Mouse (Mus musculus) forebrain, embryonic 12.5 days (tissue): ENCODE measurements around the gene Golt1b. TPM values are rescaled to one million over a fixed set of nuclear protein-coding genes. Genes with fewer than 3 reads are reported as not detected.

Source experiments
- ATAC-seq: fragments of 200-750 bp; cut with Nextera tagmentation; 2 replicates; pipeline ENCODE4 v1.8.0; 2017; ENCODE audit warnings: moderate TSS enrichment; ENCODE audit not compliant: low FRiP score
- H3K27ac ChIP-seq: fragments of 300-500 bp; sonication (generic); 2 replicates; pipeline ENCODE4 v1.5.1; 2016; ENCODE audit warnings: mild to moderate bottlenecking
- H3K27me3 ChIP-seq: fragments of 300-500 bp; sonication (generic); 2 replicates; pipeline ENCODE4 v1.6.1; 2016; ENCODE audit warnings: mild to moderate bottlenecking
- H3K36me3 ChIP-seq: fragments of 300-500 bp; sonication (generic); replicated peaks from 2 replicates; pipeline ENCODE4 v1.6.1; 2016; ENCODE audit warnings: mild to moderate bottlenecking
- H3K4me1 ChIP-seq: fragments of 300-500 bp; sonication (generic); 2 replicates; pipeline ENCODE4 v1.6.1; 2016
- H3K4me2 ChIP-seq: fragments of 300-500 bp; sonication (generic); 2 replicates; pipeline ENCODE4 v1.6.1; 2016; ENCODE audit warnings: mild to moderate bottlenecking, moderate library complexity
- H3K4me3 ChIP-seq: fragments of 300-500 bp; sonication (generic); replicated peaks from 2 replicates; pipeline ENCODE4 v1.5.1; 2016; ENCODE audit warnings: mild to moderate bottlenecking
- H3K9ac ChIP-seq: fragments of 300-500 bp; sonication (generic); 2 replicates; pipeline ENCODE4 v1.6.1; 2016; ENCODE audit warnings: mild to moderate bottlenecking
- H3K9me3 ChIP-seq: fragments of 300-500 bp; sonication (generic); 2 replicates; pipeline ENCODE4 v1.6.1; 2016
- WGBS: fragments of 180-500 bp; shearing (Covaris S2); methylation state at CpG from one replicate; pipeline ENCODE4 v1.1.7; 2016; 5-methylcytosine and 5-hydroxymethylcytosine counted together
- polyA plus RNA-seq: library from polyadenylated mRNA; unstranded; fragments of >200 nt; fragmentation: Nextera tagmentation; extraction: Ambion mirVana; gene quantifications from 2 replicates; pipeline ENCODE4 v1.2.1, GENCODE M21; 2016

Gene Golt1b
- polyA plus RNA-seq, 1 experiment from 2014 or later, result 95.5 TPM

DNA sequence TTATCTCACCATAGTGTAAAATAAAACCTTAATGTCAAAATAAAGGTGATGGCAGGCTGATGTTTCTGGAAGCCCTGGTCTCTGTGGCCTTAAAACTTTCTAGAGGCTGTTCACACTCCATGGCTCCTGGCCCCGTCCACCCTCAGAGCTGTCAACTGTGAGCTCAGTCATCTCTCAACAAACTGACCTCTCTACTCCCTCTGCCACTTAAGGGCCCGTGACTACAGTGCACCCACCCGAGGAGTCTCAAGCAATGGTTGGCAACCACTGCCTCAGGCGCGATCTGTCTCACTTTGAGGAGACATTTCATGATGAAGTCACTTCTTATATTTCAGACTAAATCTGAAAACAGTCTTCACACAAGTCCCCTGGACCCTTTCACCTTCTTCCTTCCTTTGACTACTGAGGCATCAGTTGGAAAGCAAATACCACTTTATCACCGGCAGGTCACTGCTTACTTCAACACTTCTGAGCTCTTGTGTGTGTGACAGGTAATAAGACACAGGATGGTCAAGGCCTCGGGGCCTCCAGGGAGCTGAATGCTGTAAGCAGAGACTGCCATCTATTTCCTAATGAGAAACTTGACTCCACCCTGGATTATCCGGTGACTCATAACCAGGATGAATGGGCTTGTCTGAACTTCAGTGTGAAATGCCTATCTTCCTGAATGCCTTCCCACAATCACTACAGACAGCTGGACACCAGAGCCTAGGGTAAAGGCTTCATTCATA lies 21.1 kb upstream of the Golt1b start:
- Histone ChIP-seq H3K9ac (no peak overlapping the region), H3K36me3 (peaks cover 65% of the 10 kb centered on the region), H3K4me3 (no peak overlapping the region), H3K27me3 (no peaks in the 10 kb centered on the region), H3K4me1 (no peaks in the 10 kb centered on the region), H3K4me2 (no peak overlapping the region), H3K9me3 (no peaks in the 10 kb centered on the region), H3K27ac (no peak overlapping the region)
- WGBS, result 90% methylated on average over 8 of the region's 8 CpGs
- no peak for ATAC-seq

DNA sequence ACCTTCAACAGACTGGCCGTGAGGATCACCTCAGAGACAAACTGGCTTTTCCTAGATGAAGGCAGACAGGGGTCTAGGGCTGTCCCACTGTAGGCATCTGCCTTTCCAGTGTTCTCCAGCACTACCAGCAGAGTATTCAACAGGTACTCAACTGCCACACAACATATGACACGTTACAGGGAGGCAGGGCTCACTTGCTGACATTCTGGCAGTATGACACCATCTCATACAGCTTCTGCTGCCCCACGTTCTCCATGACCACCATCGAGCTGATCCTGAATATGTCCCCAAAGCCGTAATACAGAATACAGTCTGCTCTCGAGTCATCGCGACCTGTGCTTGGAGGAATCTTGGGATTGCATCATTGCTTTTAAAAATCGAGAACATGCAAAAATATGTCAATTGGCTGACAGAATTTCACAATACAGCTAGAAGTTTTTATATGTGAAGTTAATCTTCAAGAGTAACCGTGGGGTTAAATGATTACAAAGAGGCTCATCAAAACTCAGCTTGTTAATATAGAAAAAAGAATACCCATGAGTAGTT lies 20.5 kb upstream of the Golt1b start:
- no peaks in the 10 kb centered on the region for H3K27me3 ChIP-seq
- peaks cover 65% of the 10 kb centered on the region for H3K36me3 ChIP-seq
- no peak overlapping the region for H3K9ac ChIP-seq
- no peaks in the 10 kb centered on the region for H3K9me3 ChIP-seq
- 91% methylated on average over 10 of the region's 10 CpGs for WGBS
- no peak overlapping the region for H3K4me3 ChIP-seq
- no peak overlapping the region for H3K4me2 ChIP-seq
- ATAC-seq, result no peak
- H3K27ac ChIP-seq, result no peak overlapping the region
- H3K4me1 ChIP-seq, result no peaks in the 10 kb centered on the region

DNA sequence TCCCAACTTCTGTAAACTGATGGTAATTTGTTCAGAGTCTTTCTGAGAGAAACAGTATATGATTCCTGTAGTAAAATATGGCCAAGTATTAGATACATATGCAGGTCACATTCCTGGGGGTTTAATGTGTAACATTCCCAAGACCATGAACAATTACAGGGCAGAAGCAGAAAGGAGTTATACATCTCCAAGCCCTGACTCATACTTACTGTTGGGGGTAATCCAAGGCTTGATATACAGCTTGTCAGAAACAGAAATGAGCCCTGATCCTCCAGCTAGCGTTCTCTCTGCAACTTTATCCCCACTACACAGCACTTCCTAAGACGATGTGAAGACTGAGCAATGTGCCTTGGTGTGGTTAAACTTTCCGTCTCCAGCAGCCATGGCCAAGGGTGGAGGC lies 19.5 kb upstream of the Golt1b start:
- H3K27me3 ChIP-seq, result no peaks in the 10 kb centered on the region
- H3K4me3 ChIP-seq, result no peak overlapping the region
- H3K36me3 ChIP-seq, result peaks cover 67% of the 10 kb centered on the region
- no peaks in the 10 kb centered on the region for H3K9me3 ChIP-seq
- H3K4me2 ChIP-seq, result no peak overlapping the region
- ATAC-seq, result no peak
- no peaks in the 10 kb centered on the region for H3K4me1 ChIP-seq
- H3K9ac ChIP-seq, result no peak overlapping the region
- 96% methylated on average over 3 of the region's 3 CpGs for WGBS
- H3K27ac ChIP-seq, result no peak overlapping the region

- no peak overlapping the region for H3K4me2 ChIP-seq
- H3K36me3 ChIP-seq, result peaks cover 68% of the 10 kb centered on the region
- no peak for ATAC-seq
- H3K4me1 ChIP-seq, result no peaks in the 10 kb centered on the region
- no peaks in the 10 kb centered on the region for H3K9me3 ChIP-seq
- H3K27me3 ChIP-seq, result no peaks in the 10 kb centered on the region
- 91% methylated on average over 3 of the region's 3 CpGs for WGBS
- no peak overlapping the region for H3K4me3 ChIP-seq
- no peak overlapping the region for H3K27ac ChIP-seq
- H3K9ac ChIP-seq, result no peak overlapping the region
Observed at GRCm38 (mm10) chr6:142369568-142369967, 17.5 kb upstream of the Golt1b start.

GRCm38 (mm10) chr6:142377081-142377480 lies 9.9 kb upstream of the Golt1b start:
- ATAC-seq, result no peak
- Histone ChIP-seq H3K4me1 (no peaks in the 10 kb centered on the region), H3K36me3 (peaks cover 43% of the 10 kb centered on the region), H3K27ac (no peak overlapping the region), H3K4me3 (no peak overlapping the region), H3K9ac (no peak overlapping the region), H3K9me3 (no peaks in the 10 kb centered on the region), H3K4me2 (no peak overlapping the region), H3K27me3 (no peaks in the 10 kb centered on the region)
- WGBS, result 94% methylated on average over 1 of the region's 1 CpGs

- Histone ChIP-seq H3K36me3 (peaks cover 29% of the 10 kb centered on the region), H3K27me3 (no peaks in the 10 kb centered on the region), H3K4me2 (no peak overlapping the region), H3K4me1 (no peaks in the 10 kb centered on the region), H3K9me3 (no peaks in the 10 kb centered on the region), H3K4me3 (no peak overlapping the region), H3K27ac (no peak overlapping the region), H3K9ac (no peak overlapping the region)
- 93% methylated on average over 8 of the region's 8 CpGs for whole genome bisulfite sequencing
- no peak for ATAC-seq
Observed at GRCm38 (mm10) chr6:142378576-142379330, 8.3 kb upstream of the Golt1b start.

DNA sequence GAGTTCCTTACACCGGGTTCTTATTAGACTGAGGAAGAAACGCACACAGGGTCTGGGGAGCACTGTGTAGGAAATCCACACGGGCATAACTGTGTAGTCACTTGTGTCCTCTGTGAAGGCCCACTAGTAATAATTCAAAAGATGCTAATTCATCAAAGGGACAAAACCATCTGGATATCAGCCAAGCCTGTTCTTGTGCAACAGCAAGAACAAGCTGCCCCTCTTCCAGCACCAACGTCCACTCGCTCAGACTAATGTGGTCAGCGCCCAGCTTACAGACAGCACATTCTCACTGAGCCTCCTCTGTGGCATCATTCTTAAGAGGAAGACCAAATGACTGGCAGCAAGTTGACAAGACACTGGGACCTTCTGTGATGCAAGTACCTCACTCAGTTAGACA lies 7.1 kb upstream of the Golt1b start:
- no peaks in the 10 kb centered on the region for H3K27me3 ChIP-seq
- no peak overlapping the region for H3K9ac ChIP-seq
- WGBS, result 94% methylated on average over 6 of the region's 6 CpGs
- H3K9me3 ChIP-seq, result no peaks in the 10 kb centered on the region
- ATAC-seq, result no peak
- peaks cover 17% of the 10 kb centered on the region for H3K36me3 ChIP-seq
- H3K4me1 ChIP-seq, result no peaks in the 10 kb centered on the region
- H3K27ac ChIP-seq, result no peak overlapping the region
- H3K4me3 ChIP-seq, result no peak overlapping the region
- no peak overlapping the region for H3K4me2 ChIP-seq

- Histone ChIP-seq H3K4me2 (no peak overlapping the region), H3K36me3 (peaks cover 1% of the 10 kb centered on the region), H3K4me3 (no peak overlapping the region), H3K27ac (no peak overlapping the region), H3K27me3 (no peaks in the 10 kb centered on the region), H3K9me3 (no peaks in the 10 kb centered on the region), H3K4me1 (peaks cover 3% of the 10 kb centered on the region), H3K9ac (no peak overlapping the region)
- ATAC-seq, result no peak
- WGBS, result 90% methylated on average over 7 of the region's 7 CpGs
Observed at GRCm38 (mm10) chr6:142381615-142382014, 5.4 kb upstream of the Golt1b start.

DNA sequence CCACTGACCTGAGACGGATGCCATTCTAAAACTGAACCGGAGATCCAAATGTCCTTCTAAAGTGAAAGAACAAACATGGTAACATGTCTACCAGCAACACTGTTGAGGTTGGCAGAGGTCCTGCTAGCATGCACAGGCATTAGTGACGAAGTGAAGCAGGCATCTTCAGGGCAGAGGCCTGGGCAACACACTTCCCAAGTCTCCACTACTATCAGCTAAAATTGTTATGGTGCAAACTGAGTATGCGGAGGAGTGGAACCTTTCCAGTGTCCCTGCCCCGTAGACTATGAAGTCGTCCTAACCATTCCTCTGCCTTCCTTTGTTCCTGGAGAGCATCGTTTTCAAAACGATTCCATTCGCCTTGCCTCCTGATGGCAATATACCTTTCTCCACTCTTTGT lies 2.5 kb upstream of the Golt1b start:
- Histone ChIP-seq H3K4me2 (no peak overlapping the region), H3K27ac (no peak overlapping the region), H3K4me1 (peaks cover 17% of the 10 kb centered on the region), H3K27me3 (no peaks in the 10 kb centered on the region), H3K9me3 (no peaks in the 10 kb centered on the region), H3K36me3 (no peaks in the 10 kb centered on the region), H3K4me3 (no peak overlapping the region), H3K9ac (no peak overlapping the region)
- ATAC-seq, result no peak
- WGBS, result 93% methylated on average over 9 of the region's 9 CpGs

GRCm38 (mm10) chr6:142386285-142387010 lies 573 bp upstream of the Golt1b start:
- Histone ChIP-seq H3K9ac (peak overlapping the region; percentile 54), H3K4me1 (peaks cover 17% of the 10 kb centered on the region), H3K36me3 (no peaks in the 10 kb centered on the region), H3K4me2 (peak overlapping the region; percentile 69), H3K4me3 (peak overlapping the region; percentile 78), H3K27ac (no peak overlapping the region), H3K9me3 (no peaks in the 10 kb centered on the region), H3K27me3 (no peaks in the 10 kb centered on the region)
- peak; percentile 85 for ATAC-seq
- 6% methylated on average over 31 of the region's 31 CpGs for WGBS

DNA sequence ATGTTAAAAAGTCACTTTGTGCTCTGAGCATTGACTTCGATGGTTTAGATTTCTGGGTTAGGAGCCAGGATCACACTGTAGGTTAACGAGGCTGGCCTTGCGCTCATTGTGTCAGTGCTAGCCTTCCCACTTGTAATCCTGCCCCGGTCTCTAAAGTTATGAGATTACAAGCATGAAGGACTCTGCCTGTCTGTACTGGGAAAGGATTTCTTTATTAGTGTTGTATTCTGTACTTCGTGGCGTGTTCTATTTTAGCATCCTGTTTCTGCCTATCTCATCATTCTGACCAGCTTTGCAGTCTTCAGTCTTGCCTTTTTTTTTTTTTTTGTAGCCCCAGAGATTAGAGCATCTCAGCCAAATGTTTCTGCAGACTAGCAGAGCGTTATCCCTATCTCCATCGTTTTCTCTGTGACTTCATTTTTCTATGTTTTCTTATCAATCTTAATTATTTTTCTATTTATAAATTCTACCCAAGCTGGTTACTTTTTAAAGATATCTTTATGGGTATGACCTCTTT lies 792 bp downstream of the Golt1b start:
- Histone ChIP-seq H3K9me3 (no peaks in the 10 kb centered on the region), H3K4me1 (peaks cover 17% of the 10 kb centered on the region), H3K9ac (peak overlapping the region; percentile 81), H3K27ac (no peak overlapping the region), H3K27me3 (no peaks in the 10 kb centered on the region), H3K4me3 (peak overlapping the region; percentile 78), H3K36me3 (peaks cover 2% of the 10 kb centered on the region; the same call in 1 of the 2 replicates), H3K4me2 (peak overlapping the region; percentile 69)
- no peak for ATAC-seq
- WGBS, result 22% methylated on average over 8 of the region's 8 CpGs

DNA sequence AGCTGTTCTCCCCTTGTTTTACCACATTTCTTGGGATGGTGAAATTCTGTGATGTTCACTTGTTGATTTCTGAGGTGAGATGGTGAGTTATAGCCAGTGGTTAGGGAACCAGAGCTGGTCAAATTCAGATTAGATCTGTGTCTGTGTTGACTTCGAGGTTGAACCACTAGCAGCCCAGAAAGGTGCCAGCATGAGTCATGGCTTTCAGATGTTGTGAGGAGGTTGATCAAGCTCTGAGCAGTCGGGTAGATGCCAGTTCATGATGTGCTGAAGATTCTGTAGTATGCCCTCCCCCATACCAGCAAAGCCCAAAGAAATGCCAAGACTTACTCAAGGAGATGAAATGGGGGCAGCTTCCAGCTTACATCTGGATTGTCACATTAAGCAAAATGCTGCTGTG lies 2.1 kb downstream of the Golt1b start:
- no peaks in the 10 kb centered on the region for H3K9me3 ChIP-seq
- no peaks in the 10 kb centered on the region for H3K27me3 ChIP-seq
- H3K36me3 ChIP-seq, result peaks cover 13% of the 10 kb centered on the region
- peaks cover 17% of the 10 kb centered on the region for H3K4me1 ChIP-seq
- ATAC-seq, result no peak
- H3K9ac ChIP-seq, result no peak overlapping the region
- 100% methylated on average over 2 of the region's 2 CpGs for WGBS
- H3K27ac ChIP-seq, result no peak overlapping the region
- H3K4me3 ChIP-seq, result no peak overlapping the region
- no peak overlapping the region for H3K4me2 ChIP-seq
